Mouse (Mus musculus): Measurements from ENCODE around the gene Cyp4b1. TPM values are rescaled to one million over a fixed set of nuclear protein-coding genes. Genes with fewer than 3 reads are reported as not detected.

The Cyp4b1 gene
- polyA plus RNA-seq (2012; fragmentation: generic; extraction: Trizol), result 0.84 TPM

DNA sequence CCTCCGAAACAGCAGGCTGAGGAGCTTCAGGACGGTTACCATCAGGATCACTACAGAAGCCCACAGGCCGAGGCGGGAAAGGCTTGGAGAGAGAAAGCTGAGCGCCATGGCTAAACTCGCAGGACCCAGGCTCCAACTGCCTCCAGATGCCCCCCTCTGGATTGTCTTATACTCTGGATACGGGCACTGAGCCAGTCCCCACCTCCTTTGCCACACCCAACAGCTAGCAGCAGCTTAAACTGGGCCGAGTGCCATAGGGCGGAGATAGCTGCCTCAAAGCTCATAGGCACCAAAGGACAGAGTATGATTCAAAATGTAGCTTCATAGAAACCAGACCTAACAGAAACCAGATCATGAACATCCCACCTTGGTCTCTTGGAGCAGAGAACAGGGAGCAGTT lies at the start of gene Cyp4b1:
Gene Cyp4b1, minus strand, starts transcription at position 144 of the 400 bp plus-strand sequence.
- no peaks in the 10 kb centered on the region for H3K27me3 ChIP-seq (ENCODE audit: control insufficient read depth, insufficient read depth, insufficient read length)
- H3K36me3 ChIP-seq (ENCODE audit: control insufficient read depth, insufficient read depth), result no peaks in the 10 kb centered on the region
- no peak within 1 kb of the TSS for H3K4me2 ChIP-seq (ENCODE audit: low read depth)
- H3K79me2 ChIP-seq (ENCODE audit: control insufficient read depth, insufficient read depth), result no peaks in the 10 kb centered on the region
- H3ac ChIP-seq (ENCODE audit: control insufficient read depth, insufficient read length), result no peak within 1 kb of the TSS
- no peak within 1 kb of the TSS for H3K4me3 ChIP-seq
- TF ChIP-seq USF1 (IDR thresholded peaks at IDR 0.05; ENCODE audit: low read depth) (no peak), TCF12 (IDR thresholded peaks at IDR 0.05; ENCODE audit: insufficient read depth, poor library complexity, severe bottlenecking) (no peak), E2F4 (IDR thresholded peaks at IDR 0.05; ENCODE audit: insufficient read depth) (no peak), MAX (IDR thresholded peaks at IDR 0.05; ENCODE audit: low read depth) (no peak), MYOG (IDR thresholded peaks at IDR 0.05; ENCODE audit: control insufficient read depth in 1 of 3, insufficient read depth in 1 of 3, insufficient read length in 2 of 3, low read depth in 2 of 3) (no peak), CEBPB (IDR thresholded peaks at IDR 0.05; ENCODE audit: insufficient read depth, poor library complexity, severe bottlenecking) (no peak), POLR2A (IDR thresholded peaks at IDR 0.05; ENCODE audit: insufficient read length, low read depth) (no peak), TCF3 (IDR thresholded peaks at IDR 0.05; ENCODE audit: insufficient read length, low read depth) (no peak), SRF (IDR thresholded peaks at IDR 0.05; ENCODE audit: control insufficient read depth, insufficient read length, low read depth) (no peak), REST (IDR thresholded peaks at IDR 0.05; ENCODE audit: insufficient read depth, insufficient read length) (no peak), MYOD1 (IDR thresholded peaks at IDR 0.05; ENCODE audit: control insufficient read depth in 1 of 3, insufficient read length in 2 of 3, low read depth in 2 of 3) (no peak), POLR2AphosphoS2 (IDR thresholded peaks at IDR 0.05; ENCODE audit: insufficient read length, low read depth) (no peak)

DNA sequence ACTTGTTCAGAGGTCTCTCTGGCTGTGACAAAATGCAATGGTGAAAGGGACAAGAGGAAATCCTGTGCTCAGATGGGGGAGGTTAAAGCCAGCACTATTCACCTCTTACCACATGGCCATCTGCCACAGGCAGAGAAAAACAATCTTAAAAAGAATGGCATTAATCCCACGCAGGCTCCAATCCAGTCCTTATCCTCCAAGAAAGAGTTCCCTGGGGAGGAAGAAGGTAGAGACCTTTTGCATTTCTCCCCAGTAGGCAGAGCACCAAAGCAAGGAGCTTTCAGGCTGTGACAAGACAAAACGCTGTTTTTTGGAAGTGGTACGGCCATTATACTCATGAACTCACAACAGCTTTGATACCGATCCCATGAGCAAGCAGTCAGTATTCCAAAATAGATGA lies 38.8 kb upstream of the Cyp4b1 start:
- no peaks in the 10 kb centered on the region for H3K36me3 ChIP-seq (ENCODE audit: control insufficient read depth, insufficient read depth)
- no peak overlapping the region for H3ac ChIP-seq (ENCODE audit: control insufficient read depth, insufficient read length)
- no peak overlapping the region for H3K4me2 ChIP-seq (ENCODE audit: low read depth)
- H3K4me3 ChIP-seq, result no peak overlapping the region
- TF ChIP-seq MYOD1 (IDR thresholded peaks at IDR 0.05; ENCODE audit: control insufficient read depth in 1 of 3, insufficient read length in 2 of 3, low read depth in 2 of 3) (no peak), CEBPB (IDR thresholded peaks at IDR 0.05; ENCODE audit: insufficient read depth, poor library complexity, severe bottlenecking) (no peak), USF1 (IDR thresholded peaks at IDR 0.05; ENCODE audit: low read depth) (no peak), SRF (IDR thresholded peaks at IDR 0.05; ENCODE audit: control insufficient read depth, insufficient read length, low read depth) (no peak), TCF3 (IDR thresholded peaks at IDR 0.05; ENCODE audit: insufficient read length, low read depth) (no peak), MAX (IDR thresholded peaks at IDR 0.05; ENCODE audit: low read depth) (no peak), TCF12 (IDR thresholded peaks at IDR 0.05; ENCODE audit: insufficient read depth, poor library complexity, severe bottlenecking) (no peak), POLR2A (IDR thresholded peaks at IDR 0.05; ENCODE audit: insufficient read length, low read depth) (no peak), REST (IDR thresholded peaks at IDR 0.05; ENCODE audit: insufficient read depth, insufficient read length) (no peak), MYOG (IDR thresholded peaks at IDR 0.05; ENCODE audit: control insufficient read depth in 1 of 3, insufficient read depth in 1 of 3, insufficient read length in 2 of 3, low read depth in 2 of 3) (no peak), POLR2AphosphoS2 (IDR thresholded peaks at IDR 0.05; ENCODE audit: insufficient read length, low read depth) (no peak), E2F4 (IDR thresholded peaks at IDR 0.05; ENCODE audit: insufficient read depth) (no peak)
- H3K27me3 ChIP-seq (ENCODE audit: control insufficient read depth, insufficient read depth, insufficient read length), result no peaks in the 10 kb centered on the region
- H3K79me2 ChIP-seq (ENCODE audit: control insufficient read depth, insufficient read depth), result no peaks in the 10 kb centered on the region

DNA sequence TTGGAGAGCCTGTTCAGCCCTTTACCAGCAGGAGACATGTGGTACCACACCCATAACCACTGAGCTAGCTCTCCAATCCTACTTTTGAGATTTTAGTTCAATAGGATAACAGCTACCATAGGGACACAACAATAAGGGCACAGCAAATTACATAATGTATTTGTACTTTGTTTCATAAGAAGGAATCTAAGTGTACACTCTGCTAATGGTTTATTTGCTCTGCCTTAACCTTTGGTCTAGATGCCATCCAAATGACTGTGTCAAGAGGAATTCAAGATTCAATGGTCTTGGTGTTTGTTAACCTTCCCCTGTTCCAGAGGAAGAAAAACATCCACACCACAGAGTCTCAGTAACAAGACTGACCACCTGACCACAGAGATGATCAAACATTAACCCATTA lies 11.7 kb upstream of the Cyp4b1 start:
- H3K79me2 ChIP-seq (ENCODE audit: control insufficient read depth, insufficient read depth), result no peaks in the 10 kb centered on the region
- no peaks in the 10 kb centered on the region for H3K36me3 ChIP-seq (ENCODE audit: control insufficient read depth, insufficient read depth)
- no peak overlapping the region for H3K4me2 ChIP-seq (ENCODE audit: low read depth)
- TF ChIP-seq TCF12 (IDR thresholded peaks at IDR 0.05; ENCODE audit: insufficient read depth, poor library complexity, severe bottlenecking) (no peak), POLR2AphosphoS2 (IDR thresholded peaks at IDR 0.05; ENCODE audit: insufficient read length, low read depth) (no peak), POLR2A (IDR thresholded peaks at IDR 0.05; ENCODE audit: insufficient read length, low read depth) (no peak), USF1 (IDR thresholded peaks at IDR 0.05; ENCODE audit: low read depth) (no peak), CEBPB (IDR thresholded peaks at IDR 0.05; ENCODE audit: insufficient read depth, poor library complexity, severe bottlenecking) (no peak), MYOD1 (IDR thresholded peaks at IDR 0.05; ENCODE audit: control insufficient read depth in 1 of 3, insufficient read length in 2 of 3, low read depth in 2 of 3) (no peak), SRF (IDR thresholded peaks at IDR 0.05; ENCODE audit: control insufficient read depth, insufficient read length, low read depth) (no peak), MAX (IDR thresholded peaks at IDR 0.05; ENCODE audit: low read depth) (no peak), TCF3 (IDR thresholded peaks at IDR 0.05; ENCODE audit: insufficient read length, low read depth) (no peak), REST (IDR thresholded peaks at IDR 0.05; ENCODE audit: insufficient read depth, insufficient read length) (no peak), MYOG (IDR thresholded peaks at IDR 0.05; ENCODE audit: control insufficient read depth in 1 of 3, insufficient read depth in 1 of 3, insufficient read length in 2 of 3, low read depth in 2 of 3) (no peak), E2F4 (IDR thresholded peaks at IDR 0.05; ENCODE audit: insufficient read depth) (no peak)
- no peak overlapping the region for H3ac ChIP-seq (ENCODE audit: control insufficient read depth, insufficient read length)
- no peaks in the 10 kb centered on the region for H3K27me3 ChIP-seq (ENCODE audit: control insufficient read depth, insufficient read depth, insufficient read length)
- H3K4me3 ChIP-seq, result no peak overlapping the region

DNA sequence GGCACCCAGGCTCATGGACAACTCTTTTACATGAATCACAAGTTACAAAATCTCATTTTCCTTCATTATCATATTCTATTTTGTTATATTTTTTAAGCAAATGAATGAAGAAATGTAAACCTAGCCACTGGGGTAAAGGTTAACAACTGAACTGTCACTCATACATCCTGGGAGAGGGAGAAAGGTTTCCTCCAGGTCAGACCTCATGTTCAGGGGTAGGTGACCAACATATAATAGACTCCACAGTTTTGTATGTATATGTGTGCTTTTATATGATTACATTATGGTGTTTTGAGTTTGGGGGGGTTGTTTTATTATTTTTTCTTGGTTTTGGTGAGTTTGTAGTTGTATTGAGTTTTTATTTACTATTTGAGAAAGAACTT lies 10.3 kb upstream of the Cyp4b1 start:
- no peak overlapping the region for H3K4me3 ChIP-seq
- H3K4me2 ChIP-seq (ENCODE audit: low read depth), result no peak overlapping the region
- no peaks in the 10 kb centered on the region for H3K36me3 ChIP-seq (ENCODE audit: control insufficient read depth, insufficient read depth)
- TF ChIP-seq MAX (IDR thresholded peaks at IDR 0.05; ENCODE audit: low read depth) (no peak), TCF3 (IDR thresholded peaks at IDR 0.05; ENCODE audit: insufficient read length, low read depth) (no peak), POLR2A (IDR thresholded peaks at IDR 0.05; ENCODE audit: insufficient read length, low read depth) (no peak), SRF (IDR thresholded peaks at IDR 0.05; ENCODE audit: control insufficient read depth, insufficient read length, low read depth) (no peak)
- no peak overlapping the region for H3ac ChIP-seq (ENCODE audit: control insufficient read depth, insufficient read length)
- no peaks in the 10 kb centered on the region for H3K27me3 ChIP-seq (ENCODE audit: control insufficient read depth, insufficient read depth, insufficient read length)
- H3K79me2 ChIP-seq (ENCODE audit: control insufficient read depth, insufficient read depth), result no peaks in the 10 kb centered on the region

Measured in myocyte (in vitro differentiated cells).